Mouse (Mus musculus) G1E (cell line): ENCODE results near the gene Wdr43.

Experiments
- CTCF ChIP-seq: IDR thresholded peaks from 2 replicates; pipeline ENCODE4 v1.5.1; 2012; ENCODE audit warnings: low read depth, low read length, inconsistent platforms, mixed read lengths
- GATA1 ChIP-seq: IDR thresholded peaks from 2 replicates; pipeline ENCODE4 v1.6.1; 2012; ENCODE audit warnings: borderline replicate concordance, low read length, inconsistent platforms, mixed read lengths
- GATA2 ChIP-seq: IDR thresholded peaks from 2 replicates; pipeline ENCODE4 v1.6.1; 2012; ENCODE audit warnings: low read depth, low read length, inconsistent platforms, borderline replicate concordance
- TAL1 ChIP-seq: conservative IDR thresholded peaks from 2 replicates; pipeline ENCODE4 v1.6.1; 2012; ENCODE audit warnings: low read depth, low read length, inconsistent platforms, mixed read lengths

- TF ChIP-seq CTCF (no peak), TAL1 (no peak), GATA1 (no peak), GATA2 (no peak)
Measured at GRCm38 (mm10) chr17:71657521-71657920, 41.8 kb downstream of the Wdr43 start.
